Mouse (Mus musculus): Measurements from ENCODE around the gene Tspan2. TPM values are rescaled to one million over a fixed set of nuclear protein-coding genes. Genes with fewer than 3 reads are reported as not detected.

Tspan2 gene
- polyA plus RNA-seq, 1 experiment from 2014 or later = 9.8 TPM

- ATAC-seq (ENCODE audit: insufficient read depth, low FRiP score, low TSS enrichment) = no peak
- Histone ChIP-seq H3K4me2 (ENCODE audit: low read depth) (no peak overlapping the region), H3K27me3 (ENCODE audit: control insufficient read depth, insufficient read depth, low read length) (no peaks in the 10 kb centered on the region), H3K4me3 (ENCODE audit: low read depth, low read length) (no peak overlapping the region), H3K4me1 (ENCODE audit: control insufficient read depth, insufficient read depth, low read length) (peaks cover 4% of the 10 kb centered on the region; the same call in 1 of the 2 replicates), H3K27ac (ENCODE audit: low read depth, low read length) (no peak overlapping the region), H3K36me3 (ENCODE audit: control insufficient read depth, insufficient read depth, low read length) (no peaks in the 10 kb centered on the region), H3K9ac (ENCODE audit: low read length) (no peak overlapping the region), H3K9me3 (ENCODE audit: control insufficient read depth, low read length) (no peaks in the 10 kb centered on the region)
- WGBS = 80% methylated on average over 10 of the region's 10 CpGs
- no peak for DNase-seq (ENCODE audit: low spot score)
These were observed 4.0 kb downstream of the Tspan2 start for GRCm38 (mm10) chr3:102738161-102738901.

GRCm38 (mm10) chr3:102738926-102739325 is 4.6 kb downstream of the Tspan2 start:
- H3K36me3 ChIP-seq (ENCODE audit: control insufficient read depth, insufficient read depth, low read length) = no peaks in the 10 kb centered on the region
- H3K27ac ChIP-seq (ENCODE audit: low read depth, low read length) = no peak overlapping the region
- 78% methylated on average over 6 of the region's 6 CpGs for WGBS
- no peak overlapping the region for H3K9ac ChIP-seq (ENCODE audit: low read length)
- H3K4me3 ChIP-seq (ENCODE audit: low read depth, low read length) = no peak overlapping the region
- ATAC-seq (ENCODE audit: insufficient read depth, low FRiP score, low TSS enrichment) (no peak), DNase-seq (ENCODE audit: low spot score) (no peak)
- no peaks in the 10 kb centered on the region for H3K27me3 ChIP-seq (ENCODE audit: control insufficient read depth, insufficient read depth, low read length)
- H3K9me3 ChIP-seq (ENCODE audit: control insufficient read depth, low read length) = no peaks in the 10 kb centered on the region
- H3K4me1 ChIP-seq (ENCODE audit: control insufficient read depth, insufficient read depth, low read length) = peaks cover 4% of the 10 kb centered on the region; the same call in 1 of the 2 replicates
- H3K4me2 ChIP-seq (ENCODE audit: low read depth) = no peak overlapping the region

DNA sequence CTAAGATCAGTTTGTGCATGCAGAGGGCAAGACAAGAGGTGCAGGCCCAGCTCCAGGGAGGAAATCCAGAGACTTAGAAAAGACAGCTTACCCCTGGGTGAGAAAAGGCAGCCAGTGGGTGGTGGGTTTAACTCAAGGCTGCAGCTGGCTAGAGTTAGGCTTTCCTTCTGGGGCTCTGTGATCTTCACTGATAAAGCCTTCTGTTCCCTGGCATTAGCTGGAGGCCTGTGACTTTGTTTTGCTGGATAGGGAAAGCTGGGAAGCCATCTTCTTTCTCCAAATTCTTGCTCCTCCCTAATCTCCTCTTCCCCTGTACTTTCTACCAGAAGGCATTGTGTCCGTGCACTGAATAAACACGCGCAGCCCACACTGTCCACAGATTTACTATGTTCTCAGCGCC is 8.4 kb downstream of the Tspan2 start:
- WGBS = 80% methylated on average over 4 of the region's 4 CpGs

GRCm38 (mm10) chr3:102743202-102743601 is 8.9 kb downstream of the Tspan2 start:
- Histone ChIP-seq H3K36me3 (ENCODE audit: control insufficient read depth, insufficient read depth, low read length) (no peaks in the 10 kb centered on the region), H3K9me3 (ENCODE audit: control insufficient read depth, low read length) (no peaks in the 10 kb centered on the region), H3K4me2 (ENCODE audit: low read depth) (no peak overlapping the region), H3K4me3 (ENCODE audit: low read depth, low read length) (no peak overlapping the region), H3K27me3 (ENCODE audit: control insufficient read depth, insufficient read depth, low read length) (no peaks in the 10 kb centered on the region), H3K27ac (ENCODE audit: low read depth, low read length) (no peak overlapping the region), H3K9ac (ENCODE audit: low read length) (no peak overlapping the region), H3K4me1 (ENCODE audit: control insufficient read depth, insufficient read depth, low read length) (no peaks in the 10 kb centered on the region)
- DNase-seq (ENCODE audit: low spot score) (no peak), ATAC-seq (ENCODE audit: insufficient read depth, low FRiP score, low TSS enrichment) (no peak)
- 76% methylated on average over 4 of the region's 4 CpGs for WGBS

More for the DNA sequence above, 8.4 kb downstream of the Tspan2 start:
- Histone ChIP-seq H3K4me1 (ENCODE audit: control insufficient read depth, insufficient read depth, low read length) (no peaks in the 10 kb centered on the region), H3K4me2 (ENCODE audit: low read depth) (no peak overlapping the region), H3K4me3 (ENCODE audit: low read depth, low read length) (no peak overlapping the region), H3K27ac (ENCODE audit: low read depth, low read length) (no peak overlapping the region), H3K36me3 (ENCODE audit: control insufficient read depth, insufficient read depth, low read length) (no peaks in the 10 kb centered on the region), H3K9me3 (ENCODE audit: control insufficient read depth, low read length) (no peaks in the 10 kb centered on the region), H3K27me3 (ENCODE audit: control insufficient read depth, insufficient read depth, low read length) (no peaks in the 10 kb centered on the region), H3K9ac (ENCODE audit: low read length) (no peak overlapping the region)
- DNase-seq (ENCODE audit: low spot score) (no peak), ATAC-seq (ENCODE audit: insufficient read depth, low FRiP score, low TSS enrichment) (no peak)

DNA sequence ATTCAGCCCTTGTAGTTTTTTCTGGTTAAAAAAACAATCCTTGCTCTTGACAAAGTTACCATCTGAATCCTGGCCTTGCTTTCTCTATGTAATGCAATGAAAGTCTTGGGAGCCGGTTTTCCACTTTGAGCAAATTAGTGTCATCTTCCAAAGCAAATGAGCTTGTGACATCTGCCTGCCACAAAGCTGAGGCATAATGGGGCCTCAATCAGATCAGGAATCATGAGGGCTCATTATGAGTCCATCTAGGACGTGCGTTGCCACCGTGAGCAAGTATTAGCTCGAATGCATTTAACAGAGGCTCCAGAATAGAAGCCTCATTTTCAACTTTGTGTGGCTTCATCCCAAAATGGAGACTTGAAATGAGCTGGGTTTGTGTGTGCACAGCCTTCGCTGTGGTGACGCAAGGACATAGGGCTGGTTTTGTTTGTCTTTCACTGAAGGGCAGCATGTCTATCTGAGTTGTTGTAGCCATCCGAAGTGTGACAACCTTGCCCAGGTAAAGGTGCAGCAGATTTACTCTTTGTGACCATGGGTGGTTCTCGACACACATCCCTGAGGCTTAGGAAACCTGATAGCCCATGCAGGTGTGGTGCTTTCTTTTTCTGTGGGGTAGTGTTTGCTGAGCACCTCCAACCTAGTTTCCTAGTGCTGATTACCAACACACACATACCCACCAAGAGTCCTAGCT is 9.6 kb downstream of the Tspan2 start:
- Histone ChIP-seq H3K9ac (ENCODE audit: low read length) (no peak overlapping the region), H3K9me3 (ENCODE audit: control insufficient read depth, low read length) (no peaks in the 10 kb centered on the region), H3K36me3 (ENCODE audit: control insufficient read depth, insufficient read depth, low read length) (no peaks in the 10 kb centered on the region), H3K27ac (ENCODE audit: low read depth, low read length) (no peak overlapping the region), H3K4me2 (ENCODE audit: low read depth) (no peak overlapping the region), H3K4me3 (ENCODE audit: low read depth, low read length) (no peak overlapping the region), H3K27me3 (ENCODE audit: control insufficient read depth, insufficient read depth, low read length) (no peaks in the 10 kb centered on the region), H3K4me1 (ENCODE audit: control insufficient read depth, insufficient read depth, low read length) (no peaks in the 10 kb centered on the region)
- DNase-seq (ENCODE audit: low spot score) = no peak
- no peak for ATAC-seq (ENCODE audit: insufficient read depth, low FRiP score, low TSS enrichment)
- 83% methylated on average over 9 of the region's 9 CpGs for WGBS

- Histone ChIP-seq H3K9me3 (ENCODE audit: control insufficient read depth, low read length) (no peaks in the 10 kb centered on the region), H3K4me2 (ENCODE audit: low read depth) (no peak overlapping the region), H3K27me3 (ENCODE audit: control insufficient read depth, insufficient read depth, low read length) (no peaks in the 10 kb centered on the region), H3K27ac (ENCODE audit: low read depth, low read length) (no peak overlapping the region), H3K36me3 (ENCODE audit: control insufficient read depth, insufficient read depth, low read length) (no peaks in the 10 kb centered on the region), H3K4me3 (ENCODE audit: low read depth, low read length) (no peak overlapping the region), H3K9ac (ENCODE audit: low read length) (no peak overlapping the region), H3K4me1 (ENCODE audit: control insufficient read depth, insufficient read depth, low read length) (no peaks in the 10 kb centered on the region)
- 55% methylated on average over 5 of the region's 5 CpGs for WGBS
- DNase-seq (ENCODE audit: low spot score) (no peak), ATAC-seq (ENCODE audit: insufficient read depth, low FRiP score, low TSS enrichment) (no peak)
These were observed 10.3 kb downstream of the Tspan2 start for GRCm38 (mm10) chr3:102744657-102745056.

- WGBS = 82% methylated on average over 4 of the region's 4 CpGs
These were observed 11.8 kb downstream of the Tspan2 start for GRCm38 (mm10) chr3:102746174-102746573.

GRCm38 (mm10) chr3:102748038-102748437 is 13.7 kb downstream of the Tspan2 start:
- Histone ChIP-seq H3K36me3 (ENCODE audit: control insufficient read depth, insufficient read depth, low read length) (no peaks in the 10 kb centered on the region), H3K4me1 (ENCODE audit: control insufficient read depth, insufficient read depth, low read length) (no peaks in the 10 kb centered on the region), H3K27ac (ENCODE audit: low read depth, low read length) (no peak overlapping the region), H3K27me3 (ENCODE audit: control insufficient read depth, insufficient read depth, low read length) (no peaks in the 10 kb centered on the region), H3K9ac (ENCODE audit: low read length) (no peak overlapping the region), H3K4me3 (ENCODE audit: low read depth, low read length) (no peak overlapping the region), H3K9me3 (ENCODE audit: control insufficient read depth, low read length) (no peaks in the 10 kb centered on the region), H3K4me2 (ENCODE audit: low read depth) (no peak overlapping the region)
- WGBS = 80% methylated on average over 3 of the region's 3 CpGs
- ATAC-seq (ENCODE audit: insufficient read depth, low FRiP score, low TSS enrichment) = no peak
- DNase-seq (ENCODE audit: low spot score) = no peak

More at GRCm38 (mm10) chr3:102746174-102746573, 11.8 kb downstream of the Tspan2 start:
- Histone ChIP-seq H3K27me3 (ENCODE audit: control insufficient read depth, insufficient read depth, low read length) (no peaks in the 10 kb centered on the region), H3K9me3 (ENCODE audit: control insufficient read depth, low read length) (no peaks in the 10 kb centered on the region), H3K4me1 (ENCODE audit: control insufficient read depth, insufficient read depth, low read length) (no peaks in the 10 kb centered on the region), H3K36me3 (ENCODE audit: control insufficient read depth, insufficient read depth, low read length) (no peaks in the 10 kb centered on the region), H3K27ac (ENCODE audit: low read depth, low read length) (no peak overlapping the region), H3K4me3 (ENCODE audit: low read depth, low read length) (no peak overlapping the region), H3K9ac (ENCODE audit: low read length) (no peak overlapping the region), H3K4me2 (ENCODE audit: low read depth) (no peak overlapping the region)
- no peak for DNase-seq (ENCODE audit: low spot score)
- ATAC-seq (ENCODE audit: insufficient read depth, low FRiP score, low TSS enrichment) = no peak

DNA sequence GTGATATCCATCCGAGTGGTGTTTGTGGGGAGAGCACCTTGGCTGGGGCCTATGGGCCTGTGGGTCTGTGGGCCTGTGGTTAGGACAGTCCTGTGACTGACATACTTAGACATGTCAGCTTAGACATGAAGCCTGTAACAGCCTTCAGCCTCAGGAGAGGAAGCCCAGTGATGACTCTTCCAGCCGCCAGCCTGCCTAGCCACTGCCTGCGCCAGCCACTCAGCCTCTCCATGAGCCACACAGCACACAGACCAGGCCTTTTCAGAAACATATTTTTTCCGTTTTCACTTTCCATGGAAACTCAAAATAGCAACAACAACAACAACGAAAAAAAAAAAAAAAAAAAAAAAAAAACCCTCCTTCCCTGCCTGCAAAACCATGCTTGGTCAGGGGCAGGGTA is 14.4 kb downstream of the Tspan2 start:
- no peak for DNase-seq (ENCODE audit: low spot score)
- WGBS = 86% methylated on average over 5 of the region's 5 CpGs

More for the DNA sequence above, 14.4 kb downstream of the Tspan2 start:
- no peak for ATAC-seq (ENCODE audit: insufficient read depth, low FRiP score, low TSS enrichment)
- H3K4me3 ChIP-seq (ENCODE audit: low read depth, low read length) = no peak overlapping the region
- H3K9me3 ChIP-seq (ENCODE audit: control insufficient read depth, low read length) = no peaks in the 10 kb centered on the region
- H3K4me1 ChIP-seq (ENCODE audit: control insufficient read depth, insufficient read depth, low read length) = no peaks in the 10 kb centered on the region
- H3K27me3 ChIP-seq (ENCODE audit: control insufficient read depth, insufficient read depth, low read length) = no peaks in the 10 kb centered on the region
- H3K36me3 ChIP-seq (ENCODE audit: control insufficient read depth, insufficient read depth, low read length) = no peaks in the 10 kb centered on the region
- no peak overlapping the region for H3K9ac ChIP-seq (ENCODE audit: low read length)
- H3K4me2 ChIP-seq (ENCODE audit: low read depth) = no peak overlapping the region
- no peak overlapping the region for H3K27ac ChIP-seq (ENCODE audit: low read depth, low read length)
